Mouse (Mus musculus) gastrocnemius, postnatal 25 days (tissue): ENCODE results near the gene Atxn7l3b. TPM values are rescaled to one million over a fixed set of nuclear protein-coding genes. Genes with fewer than 3 reads are reported as not detected.

Experiments used
- DNase-seq: peaks from one replicate; pipeline ENCODE4 v3.0.0; 2022
- total RNA-seq, 2 experiments: library from RNA; stranded (reverse); gene quantifications; 1 replicate in 1 of 2; 2 replicates in 1 of 2; pipeline ENCODE4 v1.2.3; 2021

Gene Atxn7l3b
- total RNA-seq, 2 experiments from 2014 or later, result 17.5 to 17.7 TPM

DNA sequence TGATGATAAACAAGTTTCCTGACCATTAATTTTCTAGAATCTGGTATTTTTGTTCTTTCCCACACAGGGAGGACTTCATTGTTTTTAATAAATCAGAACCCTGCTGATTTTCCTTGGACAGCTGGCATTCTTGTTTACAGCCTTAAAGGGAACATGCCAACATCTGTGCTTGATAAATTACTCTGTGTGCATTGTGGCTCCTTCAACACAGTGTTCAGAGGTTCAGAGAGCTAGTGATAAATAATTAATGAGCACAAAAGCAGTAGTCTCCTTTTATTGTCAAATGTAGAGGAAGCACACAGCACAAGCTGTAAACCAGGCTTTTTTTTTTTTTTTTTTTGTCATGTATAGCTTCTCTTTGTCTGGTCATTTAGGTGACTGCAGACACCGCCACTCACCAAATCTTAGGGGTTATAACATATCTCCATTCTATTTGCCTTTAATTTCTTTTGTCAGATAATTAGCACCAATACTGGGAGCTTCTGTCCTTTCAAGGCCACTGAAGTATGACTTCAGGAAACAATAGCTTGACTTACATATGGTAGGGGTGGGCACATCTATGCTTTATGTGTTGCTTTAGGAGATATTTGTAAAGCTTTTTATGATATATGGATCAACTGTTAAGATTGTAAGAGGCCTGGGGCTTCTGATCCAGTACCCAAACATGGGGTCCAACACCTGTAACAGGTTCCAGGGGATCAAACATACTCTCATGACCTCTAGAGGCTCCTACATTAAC, 52.0 kb downstream of the Atxn7l3b start:
- no peak for DNase-seq
